Mouse (Mus musculus) olfactory bulb, adult 2 months (tissue): ENCODE data around the gene Pfkfb2. TPM values are rescaled to one million over a fixed set of nuclear protein-coding genes. Genes with fewer than 3 reads are reported as not detected.
"Not testable (repeated sequence)": the region's sequence is repeated elsewhere in the genome, so short reads cannot be mapped to it uniquely, and the experiment has no call there.

Source experiments
- H3K27ac ChIP-seq: fragments of 200-500 bp; 2 replicates; pipeline ENCODE4 v1.5.1; 2012; ENCODE audit warnings: low read depth, low read length; ENCODE audit not compliant: insufficient read depth
- H3K4me1 ChIP-seq: fragments of 200-500 bp; 2 replicates; pipeline ENCODE4 v1.6.1; 2012; ENCODE audit warnings: low read length; ENCODE audit not compliant: control insufficient read depth, insufficient read depth
- H3K4me3 ChIP-seq: fragments of 200-500 bp; 2 replicates; pipeline ENCODE4 v1.5.1; 2012; ENCODE audit warnings: mild to moderate bottlenecking, low read depth, low read length, moderate library complexity; ENCODE audit not compliant: insufficient read depth
- CTCF ChIP-seq: fragments of 200-500 bp; IDR thresholded peaks from 2 replicates; pipeline ENCODE4 v1.5.1; 2012; ENCODE audit warnings: low read depth, mild to moderate bottlenecking, low read length, moderate library complexity; ENCODE audit not compliant: insufficient read depth
- POLR2A ChIP-seq: fragments of 200-500 bp; IDR thresholded peaks from 2 replicates; pipeline ENCODE4 v1.6.1; 2012; ENCODE audit warnings: mild to moderate bottlenecking, low read depth, low read length, moderate library complexity; ENCODE audit not compliant: insufficient read depth
- WGBS: fragments of 180-500 bp; shearing (Covaris S2); methylation state at CpG from one replicate; pipeline ENCODE4 v1.1.7; 2018; 5-methylcytosine and 5-hydroxymethylcytosine counted together
- polyA plus RNA-seq: library from polyadenylated mRNA; stranded (reverse); fragments of >200 nt; gene quantifications from 2 replicates; pipeline ENCODE4 v1.2.4, GENCODE M21; 2012; ENCODE audit warnings: low replicate concordance; ENCODE audit not compliant: missing spikeins, insufficient read depth, insufficient read length

Pfkfb2 gene
- polyA plus RNA-seq, 1 experiment: not detected

DNA sequence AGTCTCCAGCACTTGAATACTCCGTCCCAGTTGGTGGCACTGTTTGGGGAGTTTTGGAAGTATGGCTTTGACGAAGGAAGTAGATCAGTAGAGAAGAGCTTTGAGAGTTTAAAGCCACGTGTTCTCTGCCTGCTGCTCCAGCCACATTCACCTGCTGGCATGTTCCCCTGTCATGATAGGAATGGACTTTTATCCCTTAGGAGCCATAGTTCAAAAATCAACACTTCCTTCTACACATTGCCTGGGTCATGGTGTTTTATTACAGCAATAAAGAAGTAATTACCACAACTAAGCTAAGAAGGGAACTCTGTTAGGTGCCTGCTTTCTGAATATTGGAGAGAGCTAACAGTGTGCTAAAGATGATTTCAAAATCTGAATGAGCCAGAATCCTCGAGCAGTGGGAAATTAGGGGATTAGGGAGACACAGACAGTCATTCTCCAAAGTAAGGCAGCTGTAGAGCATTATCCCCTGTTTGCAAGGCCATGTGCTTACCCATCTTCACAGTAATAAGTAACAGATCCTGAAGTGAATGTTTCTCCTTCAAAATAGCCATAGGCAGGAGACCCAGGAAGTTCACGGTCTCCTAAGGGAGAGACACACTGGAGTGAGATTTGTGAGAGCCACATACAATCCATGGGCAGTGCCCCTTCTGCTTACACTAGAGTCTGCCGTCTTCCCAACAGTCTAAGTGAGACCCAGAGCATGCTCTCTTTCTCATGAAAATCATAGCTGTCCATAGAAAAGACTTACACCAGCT is 47.2 kb downstream of the Pfkfb2 start:
- no peaks in the 10 kb centered on the region for H3K4me1 ChIP-seq
- no peak for TF ChIP-seq POLR2A
- no peak for TF ChIP-seq CTCF
- H3K27ac ChIP-seq: no peak overlapping the region
- 77% methylated on average over 6 of the region's 6 CpGs for WGBS
- no peak overlapping the region for H3K4me3 ChIP-seq

DNA sequence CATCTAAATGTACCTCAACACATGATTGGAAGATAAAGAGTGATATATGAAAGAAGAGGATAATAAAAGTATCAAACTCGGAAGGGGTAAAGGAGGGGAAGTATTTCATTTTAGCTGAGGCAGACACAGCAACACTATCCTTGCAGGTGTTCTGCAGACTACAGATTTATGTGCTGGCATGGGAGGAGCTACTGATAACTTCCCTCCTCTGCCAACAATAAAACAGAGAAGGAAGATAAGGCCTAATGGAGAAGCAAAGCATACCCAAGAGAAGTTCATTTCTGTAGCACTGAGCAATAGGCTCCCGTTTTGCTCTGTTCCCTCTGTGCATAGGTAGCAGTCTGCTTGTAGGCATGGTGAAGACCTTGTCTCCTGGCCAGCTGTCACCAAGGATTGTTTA is 48.0 kb downstream of the Pfkfb2 start:
- no peaks in the 10 kb centered on the region for H3K4me1 ChIP-seq
- 87% methylated on average over 2 of the region's 2 CpGs for WGBS
- H3K4me3 ChIP-seq: no peak overlapping the region
- no peak overlapping the region for H3K27ac ChIP-seq
- TF ChIP-seq POLR2A: no peak
- TF ChIP-seq CTCF: no peak

DNA sequence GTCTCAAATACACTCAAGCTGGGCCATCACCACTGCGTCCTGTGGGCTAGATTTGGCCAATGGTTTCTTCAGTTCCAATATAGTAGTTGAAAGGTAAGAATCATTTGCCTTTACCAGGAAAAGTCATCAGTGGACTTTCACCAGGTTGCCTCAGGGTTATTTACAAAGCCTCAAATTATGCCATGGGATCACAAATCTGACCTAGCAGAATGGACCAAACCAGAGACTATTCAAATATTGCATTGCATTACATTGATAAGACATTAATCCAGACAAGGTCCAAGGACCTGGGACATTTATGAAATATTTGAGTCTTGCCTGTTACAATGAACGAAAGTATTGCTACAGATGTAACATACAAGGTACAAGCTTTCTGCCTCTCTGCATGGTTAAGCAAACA is 50.5 kb downstream of the Pfkfb2 start:
- TF ChIP-seq CTCF: no peak
- no peak for TF ChIP-seq POLR2A
- WGBS: 93% methylated on average over 2 of the region's 2 CpGs
- Histone ChIP-seq H3K4me1 (no peaks in the 10 kb centered on the region), H3K4me3 (no peak overlapping the region), H3K27ac (no peak overlapping the region)

DNA sequence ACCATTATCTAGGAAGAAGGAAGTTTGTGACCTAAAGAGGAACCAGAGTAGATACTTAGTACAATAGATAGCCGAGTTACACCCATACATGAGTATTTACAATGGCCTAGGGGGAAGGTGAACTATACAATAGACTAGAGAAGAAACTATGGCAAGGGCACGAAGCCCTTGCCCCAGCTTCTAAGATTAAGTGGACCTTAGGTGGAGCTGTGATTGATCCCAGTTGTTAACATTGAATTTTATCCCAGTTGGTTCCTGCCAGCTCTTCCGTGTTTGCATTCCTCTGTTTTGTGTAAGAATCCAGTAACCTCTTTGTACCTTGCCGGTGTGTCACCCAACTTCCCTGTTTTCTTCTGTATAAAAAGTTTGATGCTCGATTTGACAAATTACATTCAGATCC is 65.5 kb downstream of the Pfkfb2 start:
- H3K4me1 ChIP-seq, H3K27ac ChIP-seq, H3K4me3 ChIP-seq: not testable (repeated sequence)
- 88% methylated on average over 5 of the region's 5 CpGs for WGBS

DNA sequence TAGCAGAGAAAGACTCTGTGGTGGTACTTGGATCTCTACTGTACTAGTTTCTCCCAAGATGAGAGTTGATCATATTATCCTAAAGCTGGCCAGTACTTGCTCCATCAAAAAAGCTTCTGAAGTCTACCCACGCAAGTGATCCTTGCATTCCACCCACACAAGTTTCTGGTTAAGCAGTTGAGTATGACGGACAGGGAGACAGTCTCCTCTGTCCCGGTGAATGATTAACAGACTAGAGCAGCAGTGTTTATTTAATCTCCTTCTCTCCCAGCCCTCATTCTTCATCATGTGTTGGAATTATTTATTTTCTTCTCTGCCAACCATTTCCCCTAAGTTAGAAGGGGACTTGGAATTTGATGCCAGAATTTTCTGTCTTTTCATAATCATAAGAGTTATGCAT is 67.6 kb downstream of the Pfkfb2 start, which contains the start of gene C4bp:
Gene C4bp (minus strand): TSS at position 179 of the 400 bp plus-strand sequence.
- H3K4me3 ChIP-seq: no peak within 1 kb of the TSS
- WGBS: 88% methylated on average over 3 of the region's 3 CpGs
- no peak within 1 kb of the TSS for H3K27ac ChIP-seq
- H3K4me1 ChIP-seq: no peaks in the 10 kb centered on the region
- TF ChIP-seq POLR2A (no peak), CTCF (no peak)

DNA sequence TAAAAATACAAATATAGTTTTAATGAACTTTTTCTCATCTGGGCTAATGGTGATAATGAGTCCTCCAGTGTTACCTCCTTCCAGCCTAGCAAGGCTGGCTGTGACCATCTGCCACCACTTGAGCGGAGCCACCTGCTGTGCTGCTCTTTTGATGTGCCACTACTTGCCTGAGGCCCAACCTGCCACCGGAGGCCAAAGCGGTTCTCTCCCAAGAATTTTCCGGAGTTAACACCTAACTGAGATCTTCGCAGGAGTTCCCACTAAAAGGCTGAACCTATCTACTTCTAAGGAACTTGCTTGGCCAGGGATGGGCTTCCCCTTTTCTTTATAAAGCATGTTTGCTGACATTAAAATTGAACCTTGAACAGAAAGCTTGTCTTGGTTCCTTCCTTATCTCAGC is 69.4 kb downstream of the Pfkfb2 start:
- H3K4me3 ChIP-seq, H3K4me1 ChIP-seq, H3K27ac ChIP-seq: not testable (repeated sequence)
- 66% methylated on average over 5 of the region's 5 CpGs for WGBS

DNA sequence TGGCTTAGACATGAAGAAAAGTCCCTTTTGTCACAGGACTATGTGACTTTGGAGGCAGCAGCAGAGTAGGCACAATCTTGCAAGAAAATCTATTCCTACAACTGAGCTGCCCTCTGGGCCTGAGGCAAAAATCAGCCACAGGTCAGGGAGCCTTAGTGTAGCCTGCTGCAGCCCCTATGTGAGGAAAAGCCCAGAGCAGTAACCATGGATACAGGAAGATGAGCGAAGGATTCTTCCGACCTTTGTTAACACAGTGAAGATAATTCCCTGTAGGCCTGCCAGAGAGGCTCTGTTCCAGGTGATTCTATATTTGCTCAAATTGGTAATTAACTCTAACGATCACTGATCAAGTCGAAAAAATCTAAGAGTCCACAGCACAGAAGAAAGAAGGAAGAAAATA is 85.0 kb downstream of the Pfkfb2 start:
- TF ChIP-seq POLR2A (no peak), CTCF (no peak)
- Histone ChIP-seq H3K4me3 (no peak overlapping the region), H3K27ac (no peak overlapping the region), H3K4me1 (no peaks in the 10 kb centered on the region)
- WGBS: 45% methylated on average over 4 of the region's 4 CpGs

DNA sequence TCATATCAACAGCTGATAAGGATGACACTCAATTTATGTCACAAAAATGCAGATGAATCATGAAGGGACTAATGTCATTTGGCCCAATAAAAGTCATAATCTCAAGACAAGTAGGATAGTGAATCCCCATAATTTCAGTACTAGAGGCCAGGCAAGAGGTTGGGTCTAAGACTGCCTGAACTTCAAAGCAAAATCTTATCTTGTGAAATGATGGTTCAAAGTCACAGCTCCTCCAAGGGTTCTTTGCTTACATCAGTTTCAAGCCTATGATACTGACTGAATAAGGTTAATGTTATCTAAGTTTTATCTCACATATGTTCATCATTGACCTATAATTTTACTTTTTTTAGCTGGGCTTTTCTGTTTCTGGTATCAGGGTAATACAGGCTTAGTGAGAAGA is 88.1 kb downstream of the Pfkfb2 start:
- TF ChIP-seq CTCF: no peak
- no peak for TF ChIP-seq POLR2A
- Histone ChIP-seq H3K27ac (no peak overlapping the region), H3K4me1 (no peaks in the 10 kb centered on the region), H3K4me3 (no peak overlapping the region)

Other genes starting within 250 kb of the Pfkfb2 start
- gene Zp3r, start 99.6 kb downstream of the Pfkfb2 start, polyA plus RNA-seq: not detected in 2 replicates
- gene C4bp, start 67.6 kb downstream of the Pfkfb2 start, polyA plus RNA-seq: not detected in 2 replicates
- gene Gm29427, start 13.5 kb downstream of the Pfkfb2 start, polyA plus RNA-seq: not detected in 2 replicates
- not detected in 2 replicates for gene Yod1, start 11.9 kb downstream of the Pfkfb2 start, polyA plus RNA-seq
- not detected in 2 replicates for gene AA986860, start 2.7 kb upstream of the Pfkfb2 start, polyA plus RNA-seq
- not detected in 2 replicates for gene Fcamr, start 71.6 kb upstream of the Pfkfb2 start, polyA plus RNA-seq
- gene Pigr, start 97.4 kb upstream of the Pfkfb2 start, polyA plus RNA-seq: not detected in 2 replicates
- gene Fcmr, start 136.4 kb upstream of the Pfkfb2 start, polyA plus RNA-seq: not detected in 2 replicates
- gene Il24, start 158.2 kb upstream of the Pfkfb2 start, polyA plus RNA-seq: not detected in 2 replicates
- not detected in 2 replicates for gene Il20, start 182.2 kb upstream of the Pfkfb2 start, polyA plus RNA-seq
- not detected in 2 replicates for gene Il19, start 210.9 kb upstream of the Pfkfb2 start, polyA plus RNA-seq